Mouse (Mus musculus): ENCODE measurements at regions not wholly inside any gene's neighbourhood (a gene's known extent, or its start where the extent isn't known, plus 50 kb on each side); places are given as distances from the start of the nearest gene placed in this dataset.
A peak's percentile ranks its signal among the peaks of the same experiment; 100 is the strongest.

DNA sequence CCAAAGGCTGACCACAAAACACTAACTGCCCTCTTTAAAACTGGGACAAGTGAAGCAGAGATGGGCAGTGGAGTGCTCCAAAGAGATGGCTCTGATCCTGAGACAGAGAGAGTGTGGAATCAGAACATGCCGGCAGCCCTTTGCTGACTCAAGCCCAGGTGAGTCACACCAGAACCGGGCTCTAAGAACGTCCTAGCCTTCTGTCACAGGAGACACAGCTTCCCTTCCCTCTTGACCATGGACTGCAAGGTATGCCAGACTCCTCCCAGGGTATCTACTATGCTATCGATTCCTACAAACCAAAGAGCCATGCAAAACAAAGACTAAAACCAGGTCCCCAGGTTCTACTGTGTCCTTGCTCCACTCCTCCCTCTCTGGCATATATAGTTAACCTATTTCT is 98.0 kb downstream of the Dhx15 start:
- DNase-seq (ENCODE audit: low read depth, low spot score) = no peak

DNA sequence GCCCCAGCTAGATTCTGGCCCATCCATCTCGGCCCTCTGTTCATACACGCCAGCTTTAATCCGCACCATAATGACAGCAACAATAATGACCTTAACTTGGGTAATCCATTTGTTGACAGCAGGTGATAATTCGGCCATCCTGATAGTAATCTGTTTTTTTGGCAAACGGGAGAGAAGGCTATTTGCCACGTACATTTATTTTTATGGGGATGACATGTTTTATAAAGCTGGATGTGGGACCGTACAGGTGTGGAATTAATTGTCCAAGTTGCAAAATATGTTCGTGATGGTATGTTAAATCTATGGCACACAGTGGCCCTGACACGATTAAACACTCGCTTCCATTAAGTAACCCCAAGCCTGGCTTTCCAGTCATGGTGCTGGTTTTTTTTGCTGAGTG is 102.2 kb downstream of the Dhx15 start:
- no peak for DNase-seq (ENCODE audit: low read depth, low spot score)

- DNase-seq (ENCODE audit: low read depth, low spot score) = no peak
Observed at GRCm38 (mm10) chr5:52086766-52087429, 103.4 kb downstream of the Dhx15 start.

DNA sequence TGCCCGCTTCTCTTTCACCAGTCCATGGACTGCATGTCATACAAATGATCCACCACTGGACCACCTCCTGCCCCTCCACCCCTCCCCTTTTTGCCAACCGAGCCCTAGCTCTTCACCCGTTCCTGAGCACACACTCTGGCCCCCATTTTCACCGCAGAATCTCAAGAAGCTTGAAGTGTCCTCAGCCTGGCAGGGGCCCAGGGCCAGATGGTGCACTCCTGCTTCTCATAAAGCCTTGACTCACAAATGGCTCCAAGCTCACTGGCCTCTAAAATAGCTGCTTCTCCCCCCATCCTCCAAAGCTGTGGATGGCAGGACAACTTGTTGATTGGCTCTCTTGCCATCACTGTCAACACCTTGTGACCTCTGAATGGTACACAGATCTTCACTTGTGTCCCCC is 110.0 kb downstream of the Dhx15 start:
- DNase-seq (ENCODE audit: low read depth, low spot score) = no peak

DNA sequence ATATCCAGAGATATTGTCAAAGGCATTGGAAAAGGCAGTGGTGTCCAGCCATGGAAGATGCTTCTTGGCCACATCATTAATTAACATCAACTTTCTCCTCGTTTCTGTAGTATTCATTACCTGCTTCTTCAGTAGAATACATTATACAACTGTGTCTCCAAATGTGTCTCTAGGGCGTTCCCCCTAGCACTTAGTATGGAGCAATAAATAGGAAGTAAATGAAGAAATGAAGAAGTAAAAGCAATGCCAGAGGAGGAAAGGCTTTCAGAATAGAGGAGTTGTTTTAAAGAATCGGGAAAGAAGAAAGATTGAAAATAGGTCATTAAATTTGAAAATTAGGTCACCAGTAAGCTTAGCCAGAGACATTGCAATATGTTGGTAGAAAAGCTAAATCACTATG is 112.6 kb downstream of the Dhx15 start:
- no peak for DNase-seq (ENCODE audit: low read depth, low spot score)

DNA sequence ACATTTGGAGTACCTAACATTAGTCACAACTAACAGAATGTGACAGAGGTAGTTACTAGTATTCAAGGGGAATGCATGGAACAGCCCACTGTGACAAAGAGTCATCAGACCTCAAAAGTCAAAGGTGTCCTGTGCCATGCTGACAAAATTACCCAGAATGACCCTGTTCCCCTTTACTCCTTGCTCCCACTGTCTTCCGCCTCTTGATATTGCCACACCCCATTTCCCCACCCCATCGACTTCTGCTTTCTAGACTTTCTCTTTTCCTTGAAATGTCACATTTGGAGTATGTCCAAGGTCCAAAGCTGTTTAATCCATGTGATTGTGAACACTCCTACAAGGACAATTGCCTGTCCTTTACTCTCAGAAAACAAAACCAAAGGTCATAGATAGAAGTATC is 115.2 kb downstream of the Dhx15 start:
- DNase-seq (ENCODE audit: low read depth, low spot score) = no peak

DNA sequence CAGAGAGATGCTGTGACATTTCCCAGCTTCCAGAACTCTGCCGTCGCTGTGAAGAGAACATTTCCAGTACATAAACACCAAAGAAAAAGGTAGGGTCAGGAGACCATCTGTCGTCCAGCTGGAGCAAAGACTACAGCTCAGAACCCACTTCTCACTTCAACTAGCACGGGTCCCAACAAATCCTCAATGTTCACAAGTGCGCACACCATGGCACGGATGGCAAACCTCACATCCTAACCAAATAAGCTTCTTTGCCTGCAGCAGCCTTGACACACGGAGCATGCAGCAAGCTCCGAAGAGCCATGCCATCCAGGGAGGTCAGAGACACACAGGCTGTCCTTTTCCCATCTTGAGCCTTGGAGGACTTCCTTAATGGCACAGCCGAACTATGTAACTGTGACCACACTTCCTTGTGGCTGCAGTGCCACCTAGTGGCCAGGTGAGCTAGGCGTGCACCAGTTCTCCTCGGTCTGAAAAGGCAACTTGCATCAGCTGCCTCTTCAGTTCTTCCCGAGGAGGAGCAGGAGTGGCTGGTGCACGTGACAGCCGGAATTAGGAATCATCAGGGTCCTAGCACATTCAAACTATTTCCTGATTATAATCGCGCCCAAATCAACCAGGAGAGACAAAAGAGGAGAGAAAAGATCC is 125.4 kb downstream of the Dhx15 start:
- peak; percentile 61 for DNase-seq (ENCODE audit: low read depth, low spot score)

- DNase-seq (ENCODE audit: low read depth, low spot score) = no peak
Observed at GRCm38 (mm10) chr5:52062214-52062613, 128.1 kb downstream of the Dhx15 start.

- no peak for DNase-seq (ENCODE audit: low read depth, low spot score)
Observed at GRCm38 (mm10) chr5:52061226-52061625, 129.1 kb downstream of the Dhx15 start.

- no peak for DNase-seq (ENCODE audit: low read depth, low spot score)
Observed at GRCm38 (mm10) chr5:52057261-52057660, 133.1 kb downstream of the Dhx15 start.

GRCm38 (mm10) chr5:52052072-52052465 is 138.2 kb downstream of the Dhx15 start:
- no peak for DNase-seq (ENCODE audit: low read depth, low spot score)

DNA sequence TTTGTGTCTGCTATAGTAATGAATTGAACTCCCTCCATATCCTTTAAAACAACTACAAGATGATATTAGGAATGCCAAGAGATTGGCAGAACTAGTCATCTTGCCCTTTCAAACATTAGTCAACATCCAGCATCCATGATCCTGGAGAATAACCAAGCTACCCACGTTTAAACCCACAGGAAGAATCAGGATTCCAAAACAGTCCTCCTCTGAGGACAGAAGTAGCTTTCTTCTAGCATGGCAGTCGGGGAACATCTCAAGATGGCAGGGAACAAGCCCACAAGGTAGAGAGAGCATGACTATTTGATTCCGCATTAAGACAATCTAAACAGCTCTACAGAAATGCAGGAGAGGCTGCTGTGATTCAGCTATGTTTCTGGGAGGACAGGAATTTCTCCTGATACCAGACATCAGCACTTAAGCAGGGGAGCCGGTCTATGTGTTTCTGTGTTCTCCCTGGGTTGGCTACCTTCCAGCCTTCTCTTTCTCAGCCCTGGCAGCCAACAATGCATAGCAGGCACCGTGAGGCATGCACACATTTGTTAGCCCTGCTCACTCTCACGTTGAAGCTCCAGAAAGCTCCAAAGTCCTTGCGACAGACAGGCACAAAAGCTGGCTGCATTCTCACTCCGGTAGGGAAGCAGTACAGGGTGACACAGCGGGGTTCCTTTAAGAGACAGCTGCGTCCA is 138.8 kb downstream of the Dhx15 start:
- no peak for DNase-seq (ENCODE audit: low read depth, low spot score)

DNA sequence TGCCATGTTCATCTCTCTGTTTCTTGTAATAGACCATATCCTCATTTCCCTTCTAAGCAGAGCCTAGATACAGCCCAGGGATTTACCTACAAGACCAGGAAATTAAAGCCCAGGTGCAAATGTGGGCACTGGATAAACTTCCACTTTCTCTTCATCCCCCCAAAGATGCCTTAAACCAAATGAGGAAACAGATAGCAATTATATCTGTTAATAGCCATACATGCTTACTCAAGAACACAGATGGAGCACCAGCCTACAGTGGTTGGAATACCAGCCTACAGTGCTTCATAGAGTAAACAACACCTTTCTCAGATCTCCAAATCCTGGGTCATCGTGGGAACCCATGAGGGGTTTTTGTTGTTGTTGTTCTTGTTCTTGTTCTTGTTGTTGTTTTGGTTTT is 141.5 kb downstream of the Dhx15 start:
- no peak for DNase-seq (ENCODE audit: low read depth, low spot score)

- DNase-seq (ENCODE audit: low read depth, low spot score) = no peak
Observed at GRCm38 (mm10) chr5:52046704-52047103, 143.6 kb downstream of the Dhx15 start.

DNA sequence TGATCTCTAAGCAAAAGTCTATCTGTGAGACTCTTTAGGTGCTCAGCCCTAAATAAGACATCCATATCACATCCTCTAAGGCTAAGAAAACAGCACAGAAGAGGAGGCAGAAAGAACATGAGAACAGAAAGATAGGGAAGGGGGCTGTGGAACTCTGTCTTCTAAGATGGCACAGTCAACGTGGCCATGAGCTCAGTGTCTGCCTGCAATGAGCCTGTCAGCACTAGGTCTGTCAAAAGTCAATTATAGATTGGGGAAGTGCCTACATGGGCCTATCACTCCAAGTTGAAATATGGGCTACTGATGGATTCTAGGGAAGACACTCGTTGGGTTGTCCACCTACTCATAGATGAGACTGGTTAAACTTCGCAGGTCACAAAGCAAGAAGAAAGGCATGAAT is 146.2 kb downstream of the Dhx15 start:
- no peak for DNase-seq (ENCODE audit: low read depth, low spot score)

GRCm38 (mm10) chr5:52041447-52041846 is 148.9 kb downstream of the Dhx15 start:
- no peak for DNase-seq (ENCODE audit: low read depth, low spot score)

GRCm38 (mm10) chr5:52040427-52041312 is 149.6 kb downstream of the Dhx15 start:
- no peak for DNase-seq (ENCODE audit: low read depth, low spot score)

DNA sequence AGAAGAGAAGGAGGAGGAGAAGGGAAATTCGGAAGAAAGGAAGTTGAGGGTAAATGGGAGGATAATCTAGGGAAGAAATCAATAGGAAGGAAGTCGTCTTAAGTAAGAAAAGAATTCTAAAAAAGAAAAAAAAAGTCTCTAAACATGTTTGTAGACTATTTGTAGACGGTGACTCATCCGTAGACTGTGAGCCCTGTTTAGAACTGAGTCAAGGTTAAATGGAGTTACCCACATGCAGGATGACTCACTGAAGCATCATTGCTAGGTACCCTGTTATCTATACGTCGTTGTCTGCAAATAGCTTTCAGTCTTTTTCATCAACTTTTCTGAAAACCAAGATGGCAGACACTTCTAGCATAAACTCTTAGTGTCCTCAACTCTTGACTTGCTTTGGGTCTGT is 155.0 kb downstream of the Dhx15 start:
- no peak for DNase-seq (ENCODE audit: low read depth, low spot score)

- no peak for DNase-seq (ENCODE audit: low read depth, low spot score)
Observed at GRCm38 (mm10) chr5:52027478-52027877, 162.8 kb downstream of the Dhx15 start.

DNA sequence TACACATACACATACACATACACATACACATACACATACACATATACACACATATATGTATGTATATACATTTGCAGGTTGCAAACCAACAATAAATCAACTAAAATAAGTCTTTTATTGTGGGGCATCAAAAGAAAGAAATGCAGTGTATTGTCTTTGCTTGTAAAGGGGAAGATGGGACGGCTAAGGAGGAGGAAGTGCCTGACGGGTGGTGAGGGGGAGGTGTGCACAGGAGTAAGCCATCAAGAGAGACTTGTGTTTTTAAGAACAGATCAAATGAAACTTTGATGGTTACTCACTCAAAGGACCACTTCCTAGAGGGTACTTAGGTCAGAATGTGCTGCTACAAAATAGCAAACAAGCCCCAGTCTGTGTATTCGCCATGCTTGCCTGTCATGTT is 164.2 kb downstream of the Dhx15 start:
- no peak for DNase-seq (ENCODE audit: low read depth, low spot score)

GRCm38 (mm10) chr5:52023212-52023611 is 167.1 kb downstream of the Dhx15 start:
- DNase-seq (ENCODE audit: low read depth, low spot score) = no peak

DNA sequence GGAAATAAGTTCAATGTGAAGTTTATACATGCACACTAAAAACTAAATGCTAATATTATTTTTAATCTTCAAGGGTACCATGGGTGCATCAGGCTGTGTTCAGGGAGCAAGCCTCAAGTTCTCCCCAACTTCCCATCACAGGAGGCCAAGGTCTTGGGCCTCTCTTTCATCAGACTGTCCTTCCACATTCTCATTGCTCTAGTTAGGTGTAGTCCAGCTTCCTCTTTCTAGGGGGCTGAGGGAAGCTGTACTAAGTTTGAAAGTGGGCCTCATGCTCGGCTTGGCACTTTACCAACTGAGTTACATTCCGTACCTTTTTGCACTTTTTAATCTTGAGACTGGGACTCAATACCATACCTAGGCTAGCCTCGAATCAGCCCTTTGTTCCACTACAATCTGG is 173.3 kb downstream of the Dhx15 start:
- no peak for DNase-seq (ENCODE audit: low read depth, low spot score)
